Mouse (Mus musculus): ENCODE data around the gene Vmn2r-ps159. TPM values are rescaled to one million over a fixed set of nuclear protein-coding genes. Genes with fewer than 3 reads are reported as not detected.
"Not testable (repeated sequence)": the region's sequence is repeated elsewhere in the genome, so short reads cannot be mapped to it uniquely, and the experiment has no call there.

Gene Vmn2r-ps159
- total RNA-seq (2017), result not detected in 2 replicates

- ATAC-seq (replicated peaks; ENCODE audit: low read depth, poor library complexity, severe bottlenecking), result not testable (repeated sequence)
Observed at GRCm38 (mm10) chr4:156330803-156331202, at the start of gene Vmn2r-ps159. TSS of gene Vmn2r-ps159 (plus strand) at chr4:156331103.

- peak; percentile 40 for ATAC-seq (replicated peaks; ENCODE audit: low read depth, poor library complexity, severe bottlenecking)
Observed at GRCm38 (mm10) chr4:156341601-156342504, 10.9 kb downstream of the Vmn2r-ps159 start.

GRCm38 (mm10) chr4:156342569-156343325 lies 11.8 kb downstream of the Vmn2r-ps159 start:
- peak; percentile 43 for ATAC-seq (replicated peaks; ENCODE audit: low read depth, poor library complexity, severe bottlenecking)

- ATAC-seq (replicated peaks; ENCODE audit: low read depth, poor library complexity, severe bottlenecking), result no peak
Observed at GRCm38 (mm10) chr4:156343332-156343731, 12.4 kb downstream of the Vmn2r-ps159 start.

GRCm38 (mm10) chr4:156356756-156357437 lies 26.0 kb downstream of the Vmn2r-ps159 start:
- ATAC-seq (replicated peaks; ENCODE audit: low read depth, poor library complexity, severe bottlenecking), result not testable (repeated sequence)

Other genes starting within 250 kb of the Vmn2r-ps159 start
- gene 9430015G10Rik, start 221.1 kb upstream of the Vmn2r-ps159 start, total RNA-seq (2017), result 34.1 and 42.2 TPM in 2 replicates
- 0.05 TPM in 1 of 2 replicates, not detected in the other for gene Rnf223, start 200.6 kb upstream of the Vmn2r-ps159 start, total RNA-seq (2017)
- gene Agrn, start 133.6 kb upstream of the Vmn2r-ps159 start, total RNA-seq (2017), result 1.5 and 2.0 TPM in 2 replicates
- gene Isg15, start 130.3 kb upstream of the Vmn2r-ps159 start, total RNA-seq (2017), result 3.7 TPM in 1 of 2 replicates, not detected in the other
- gene AW011738, start 127.8 kb upstream of the Vmn2r-ps159 start, total RNA-seq (2017), result 0.18 and 3.1 TPM in 2 replicates
- 0.09 TPM in 1 of 2 replicates, not detected in the other for gene Perm1, start 115.2 kb upstream of the Vmn2r-ps159 start, total RNA-seq (2017)
- 12.9 and 16.8 TPM in 2 replicates for gene Plekhn1, start 96.2 kb upstream of the Vmn2r-ps159 start, total RNA-seq (2017)
- 141 and 157 TPM in 2 replicates for gene Noc2l, start 95.1 kb upstream of the Vmn2r-ps159 start, total RNA-seq (2017)
- 0.10 and 0.82 TPM in 2 replicates for gene Samd11, start 75.4 kb upstream of the Vmn2r-ps159 start, total RNA-seq (2017)